Mouse (Mus musculus) layer of hippocampus, adult 8-10 months (tissue): ENCODE measurements at regions not wholly inside any gene's neighbourhood (a gene's known extent, or its start where the extent isn't known, plus 50 kb on each side); places are given as distances from the start of the nearest gene placed in this dataset.
"Not testable (repeated sequence)": the region's sequence is repeated elsewhere in the genome, so short reads cannot be mapped to it uniquely, and the experiment has no call there.

Experiments used
- DNase-seq, 2 experiments: peaks; one replicate each; pipeline ENCODE4 v3.0.0; 2022; ENCODE audit warnings: low spot score in 2 of 2

- DNase-seq, result no peak
Measured at GRCm38 (mm10) chr10:111592416-111593149, 86.5 kb downstream of the Phlda1 start.

- no peak for DNase-seq
Measured at GRCm38 (mm10) chr10:111593280-111593679, 87.2 kb downstream of the Phlda1 start.

- no peak for DNase-seq
Measured at GRCm38 (mm10) chr10:111594171-111594570, 88.1 kb downstream of the Phlda1 start.

- no peak for DNase-seq
Measured at GRCm38 (mm10) chr10:111594651-111595050, 88.6 kb downstream of the Phlda1 start.

DNA sequence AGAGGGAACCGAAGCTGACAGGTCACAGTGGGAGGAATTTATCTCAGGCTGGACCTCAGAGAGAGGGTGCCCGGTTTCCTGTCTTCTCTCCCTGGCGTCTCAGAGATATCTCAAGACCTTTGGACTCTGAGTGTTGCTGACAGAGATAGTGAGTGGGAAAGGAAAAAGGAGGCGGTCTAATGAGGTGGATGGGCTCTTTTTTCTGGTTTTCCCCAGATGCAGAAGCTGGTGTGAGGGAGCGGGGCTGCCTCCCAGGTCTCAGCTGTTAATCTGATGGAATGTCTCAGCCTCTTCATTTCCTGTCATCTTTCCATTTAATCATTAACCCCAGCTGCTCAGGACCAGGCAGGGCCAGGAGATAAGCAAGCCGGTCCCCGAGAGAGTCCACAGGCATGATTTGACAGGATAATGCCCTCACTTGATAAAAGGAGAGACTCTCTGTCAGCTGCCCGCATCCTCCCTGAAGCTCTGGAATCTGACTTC is 89.5 kb downstream of the Phlda1 start:
- no peak for DNase-seq

- no peak for DNase-seq
Measured at GRCm38 (mm10) chr10:111598650-111599049, 92.6 kb downstream of the Phlda1 start.

GRCm38 (mm10) chr10:111599297-111600250 is 93.5 kb downstream of the Phlda1 start:
- no peak for DNase-seq

- no peak for DNase-seq
Measured at GRCm38 (mm10) chr10:111600251-111600620, 94.2 kb downstream of the Phlda1 start.

DNA sequence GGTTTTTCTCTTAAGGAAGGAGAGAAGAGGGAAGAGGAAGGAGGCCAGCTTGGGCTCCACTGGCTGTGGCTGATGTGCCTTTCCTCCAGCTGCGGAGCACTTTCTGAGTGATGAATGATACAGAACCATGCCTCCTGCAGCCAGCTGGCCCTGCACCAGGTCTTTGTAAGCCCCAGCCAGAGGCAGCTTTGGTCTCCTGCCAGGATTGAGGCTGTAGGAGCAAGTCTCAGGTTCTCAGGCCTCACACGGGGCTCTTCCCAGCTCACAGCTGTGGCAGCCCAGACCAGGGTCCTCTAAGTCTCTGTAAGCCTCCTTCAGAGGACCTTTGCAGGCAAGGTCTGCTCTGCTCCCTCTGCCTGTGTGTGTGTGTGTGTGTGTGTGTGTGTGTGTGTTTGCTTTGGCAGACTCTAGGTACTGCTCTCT is 94.6 kb downstream of the Phlda1 start:
- peak; percentile 52 to 54 for DNase-seq

DNA sequence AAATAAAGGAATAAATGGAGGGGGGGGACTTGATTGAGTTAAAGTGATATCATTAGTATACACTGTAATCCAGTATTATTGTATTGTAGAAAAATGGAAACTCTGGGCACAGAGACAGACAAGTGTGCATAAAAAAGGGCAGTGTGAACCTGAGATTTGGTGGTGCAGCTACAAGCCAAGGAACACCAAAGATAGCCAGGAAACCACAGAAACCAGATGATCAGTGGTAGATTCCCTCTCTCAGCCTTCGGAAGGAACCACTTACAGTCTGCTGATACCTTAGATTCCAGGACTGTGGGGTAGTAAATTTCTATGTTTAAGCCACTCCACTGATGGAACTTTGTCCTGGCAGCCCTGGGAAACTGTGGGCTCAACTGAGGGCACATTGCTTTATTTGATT is 97.1 kb downstream of the Phlda1 start:
- no peak for DNase-seq

DNA sequence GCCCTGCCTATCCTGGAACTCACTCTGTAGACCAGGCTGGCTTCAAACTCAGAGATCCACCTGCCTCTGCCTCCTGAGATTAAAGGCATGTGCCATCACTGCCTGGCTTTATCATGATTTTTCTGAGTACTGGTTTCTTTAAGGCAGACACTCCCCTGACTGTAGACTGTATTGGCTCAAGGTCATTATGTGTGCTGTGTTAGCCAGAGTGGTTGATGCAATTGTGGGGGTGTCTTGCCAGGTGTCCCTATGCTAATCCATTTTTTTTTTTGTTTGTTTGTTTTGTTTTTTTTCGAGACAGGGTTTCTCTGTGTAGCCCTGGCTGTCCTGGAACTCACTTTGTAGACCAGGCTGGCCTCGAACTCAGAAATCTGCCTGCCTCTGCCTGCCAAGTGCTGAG is 101.3 kb downstream of the Phlda1 start:
- DNase-seq, result not testable (repeated sequence)

GRCm38 (mm10) chr10:111608385-111609093 is 102.5 kb downstream of the Phlda1 start:
- no peak for DNase-seq

DNA sequence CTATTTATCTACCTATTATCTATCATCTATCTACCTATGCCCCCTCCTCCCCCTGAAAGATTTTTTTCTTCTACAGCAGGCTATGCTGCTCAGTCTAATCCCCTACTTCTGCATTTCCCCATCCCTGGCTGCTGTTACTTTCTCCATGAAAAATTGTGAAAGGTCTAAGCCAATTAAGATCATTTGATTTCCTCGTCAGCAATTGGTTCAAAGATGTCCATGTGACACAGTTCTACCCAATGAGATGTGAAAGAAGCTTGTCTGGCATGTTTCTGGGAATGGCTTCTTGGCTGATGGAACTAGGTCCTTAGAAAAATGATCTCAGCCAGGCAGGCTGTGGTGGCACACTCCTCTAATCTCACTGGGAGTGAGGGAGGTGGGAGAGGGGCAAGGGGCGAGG is 103.8 kb downstream of the Phlda1 start:
- no peak for DNase-seq

- no peak for DNase-seq
Measured at GRCm38 (mm10) chr10:111619627-111620270, 113.7 kb downstream of the Phlda1 start.

DNA sequence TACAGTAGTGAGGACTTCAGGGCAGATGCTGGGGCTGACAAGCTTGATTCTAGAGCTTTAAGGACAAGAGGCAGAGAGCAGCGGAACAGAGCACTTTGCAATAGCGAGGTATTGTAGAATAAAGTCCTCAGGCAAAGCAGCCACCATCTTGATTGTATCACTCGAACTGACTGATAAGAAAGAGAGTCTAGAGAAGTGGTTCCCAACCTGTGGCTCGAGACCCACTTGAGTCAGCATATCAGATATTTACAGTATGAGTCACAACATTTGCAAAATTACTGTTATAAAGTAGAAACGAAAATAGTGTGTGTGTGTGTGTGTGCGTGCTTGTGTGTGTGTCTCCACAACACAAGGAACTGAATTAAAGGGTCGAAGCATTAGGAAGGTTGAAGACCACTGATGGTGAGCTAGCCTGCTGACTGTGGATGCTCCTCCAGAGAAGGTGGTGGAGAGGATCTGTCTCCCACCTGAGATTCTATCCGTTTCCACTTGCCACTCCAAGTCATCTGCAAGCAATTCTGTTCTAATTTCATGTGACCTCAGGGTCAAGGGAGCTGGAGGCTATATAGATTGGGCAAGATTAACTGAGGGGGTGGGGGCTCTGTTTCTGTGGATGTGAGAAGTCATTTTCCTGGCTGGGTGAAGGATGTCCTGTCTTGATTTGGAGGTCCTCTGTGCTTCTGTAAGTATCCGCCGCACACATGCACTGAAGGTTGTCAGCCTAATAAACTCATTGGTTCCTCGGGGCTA is 115.0 kb downstream of the Phlda1 start:
- no peak for DNase-seq

DNA sequence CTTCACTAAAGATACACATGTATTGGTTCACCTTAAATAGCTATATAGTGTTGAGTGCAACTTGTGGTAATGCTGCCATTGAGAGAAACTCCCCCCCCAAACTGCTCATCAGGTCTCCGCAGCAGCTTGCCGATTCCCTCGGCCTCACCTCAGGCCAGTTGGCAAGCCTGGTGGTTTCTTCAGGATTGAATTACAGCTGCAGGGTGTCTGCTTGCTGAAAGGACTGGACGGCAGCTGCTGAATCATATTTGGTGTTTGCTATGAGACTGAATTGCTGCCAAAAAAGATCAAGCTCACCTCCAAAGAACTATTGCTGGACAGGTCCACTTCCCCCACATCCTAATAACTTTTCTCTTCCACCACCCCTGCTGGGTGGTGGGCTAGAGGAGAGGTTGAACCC is 116.7 kb downstream of the Phlda1 start:
- DNase-seq, result no peak

GRCm38 (mm10) chr10:111624021-111624420 is 117.9 kb downstream of the Phlda1 start:
- DNase-seq, result no peak

- no peak for DNase-seq
Measured at GRCm38 (mm10) chr10:111624624-111625023, 118.5 kb downstream of the Phlda1 start.

DNA sequence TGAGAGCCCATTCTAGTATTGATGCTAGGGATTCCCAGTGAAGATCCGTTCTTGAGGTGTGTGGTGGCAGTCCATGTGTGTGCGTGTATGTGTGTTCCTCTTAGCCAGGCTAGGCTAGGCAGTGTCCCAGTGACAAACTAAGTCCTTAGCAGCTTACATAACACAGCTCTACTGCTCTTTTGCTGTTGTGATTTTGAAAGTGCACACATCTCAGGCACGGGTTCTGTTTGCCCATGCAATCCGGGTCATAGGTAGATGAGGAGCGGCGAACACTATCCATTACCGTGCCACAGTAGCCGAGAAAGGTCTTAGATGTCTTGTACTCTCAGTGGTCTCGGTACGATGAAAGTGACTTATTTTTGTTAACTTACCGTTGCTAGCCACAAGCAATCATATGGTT is 119.5 kb downstream of the Phlda1 start:
- DNase-seq, result no peak

- DNase-seq, result no peak
Measured at GRCm38 (mm10) chr10:111626009-111626408, 119.9 kb downstream of the Phlda1 start.
